Mouse (Mus musculus): ENCODE measurements at regions not wholly inside any gene's neighbourhood (a gene's known extent, or its start where the extent isn't known, plus 50 kb on each side); places are given as distances from the start of the nearest gene placed in this dataset.

GRCm38 (mm10) chr3:34493921-34494320 lies 156.3 kb upstream of the Sox2 start:
- H3K4me2 ChIP-seq (ENCODE audit: low read depth, low read length) = no peak overlapping the region
- no peaks in the 10 kb centered on the region for H3K4me1 ChIP-seq (ENCODE audit: control insufficient read depth, insufficient read depth, low read length)
- H3K27me3 ChIP-seq (ENCODE audit: control insufficient read depth, insufficient read depth, low read length) = no peaks in the 10 kb centered on the region
- no peaks in the 10 kb centered on the region for H3K9me3 ChIP-seq (replicated peaks; ENCODE audit: control insufficient read depth, low read length)
- no peak overlapping the region for H3K4me3 ChIP-seq (ENCODE audit: low read depth, low read length)
- no peak for ATAC-seq (replicated peaks; ENCODE audit: insufficient number of reproducible peaks, low FRiP score, low TSS enrichment, low read depth)
- H3K36me3 ChIP-seq (replicated peaks; ENCODE audit: control insufficient read depth, insufficient read depth, low read depth, low read length) = no peaks in the 10 kb centered on the region
- H3K9ac ChIP-seq (replicated peaks; ENCODE audit: low read length) = no peak overlapping the region
- no peak overlapping the region for H3K27ac ChIP-seq (replicated peaks; ENCODE audit: low read depth, low read length)
- no peak for DNase-seq (ENCODE audit: low spot score)

GRCm38 (mm10) chr3:34489008-34489407 lies 161.2 kb upstream of the Sox2 start:
- Histone ChIP-seq H3K9ac (replicated peaks; ENCODE audit: low read length) (no peak overlapping the region), H3K27ac (replicated peaks; ENCODE audit: low read depth, low read length) (no peak overlapping the region), H3K36me3 (replicated peaks; ENCODE audit: control insufficient read depth, insufficient read depth, low read depth, low read length) (no peaks in the 10 kb centered on the region), H3K27me3 (ENCODE audit: control insufficient read depth, insufficient read depth, low read length) (no peaks in the 10 kb centered on the region), H3K4me2 (ENCODE audit: low read depth, low read length) (no peak overlapping the region), H3K4me1 (ENCODE audit: control insufficient read depth, insufficient read depth, low read length) (no peaks in the 10 kb centered on the region), H3K9me3 (replicated peaks; ENCODE audit: control insufficient read depth, low read length) (no peaks in the 10 kb centered on the region), H3K4me3 (ENCODE audit: low read depth, low read length) (no peak overlapping the region)
- DNase-seq (ENCODE audit: low spot score) (no peak), ATAC-seq (replicated peaks; ENCODE audit: insufficient number of reproducible peaks, low FRiP score, low TSS enrichment, low read depth) (no peak)
- 84% methylated on average over 2 of the region's 2 CpGs for WGBS

DNA sequence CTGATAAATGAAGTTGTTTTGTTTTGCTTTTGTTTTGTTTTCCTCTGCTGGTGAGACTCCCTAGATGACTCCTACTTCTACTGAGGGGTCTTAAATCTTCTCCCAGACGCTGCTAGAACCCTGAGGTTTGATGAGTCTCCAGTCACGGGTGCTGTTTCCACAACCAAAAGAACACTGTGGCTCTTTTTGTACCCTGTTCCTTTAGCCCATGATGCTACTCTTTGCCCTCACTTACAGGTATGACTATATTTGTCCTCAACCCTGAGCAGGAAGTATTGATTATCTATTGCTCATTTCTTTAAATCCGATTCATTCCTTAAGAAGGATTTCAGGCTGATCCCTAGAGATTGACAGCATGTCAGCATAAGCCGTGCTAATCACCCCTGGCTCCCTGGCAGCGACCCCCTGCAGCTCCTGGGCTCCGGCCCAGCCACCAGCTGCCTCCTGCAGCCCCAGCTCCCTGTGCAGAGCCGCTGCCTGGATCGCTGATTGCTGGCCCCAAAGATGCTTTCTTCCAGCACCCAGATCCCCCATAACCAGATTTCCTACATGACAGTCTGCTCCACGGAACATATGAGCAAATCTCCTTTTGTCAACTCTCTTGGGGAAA lies 163.7 kb upstream of the Sox2 start:
- DNase-seq (ENCODE audit: low spot score) = no peak
- Histone ChIP-seq H3K4me1 (ENCODE audit: control insufficient read depth, insufficient read depth, low read length) (no peaks in the 10 kb centered on the region), H3K27ac (replicated peaks; ENCODE audit: low read depth, low read length) (no peak overlapping the region), H3K4me2 (ENCODE audit: low read depth, low read length) (no peak overlapping the region), H3K9ac (replicated peaks; ENCODE audit: low read length) (no peak overlapping the region), H3K9me3 (replicated peaks; ENCODE audit: control insufficient read depth, low read length) (no peaks in the 10 kb centered on the region), H3K36me3 (replicated peaks; ENCODE audit: control insufficient read depth, insufficient read depth, low read depth, low read length) (no peaks in the 10 kb centered on the region), H3K4me3 (ENCODE audit: low read depth, low read length) (no peak overlapping the region), H3K27me3 (ENCODE audit: control insufficient read depth, insufficient read depth, low read length) (no peaks in the 10 kb centered on the region)
- WGBS = 6% methylated on average over 9 of the region's 9 CpGs
- no peak for ATAC-seq (replicated peaks; ENCODE audit: insufficient number of reproducible peaks, low FRiP score, low TSS enrichment, low read depth)

- ATAC-seq (replicated peaks; ENCODE audit: insufficient number of reproducible peaks, low FRiP score, low TSS enrichment, low read depth) (no peak), DNase-seq (ENCODE audit: low spot score) (no peak)
- 48% methylated on average over 15 of the region's 15 CpGs for WGBS
- H3K4me1 ChIP-seq (ENCODE audit: control insufficient read depth, insufficient read depth, low read length) = no peaks in the 10 kb centered on the region
- H3K4me3 ChIP-seq (ENCODE audit: low read depth, low read length) = no peak overlapping the region
- no peak overlapping the region for H3K4me2 ChIP-seq (ENCODE audit: low read depth, low read length)
- no peak overlapping the region for H3K27ac ChIP-seq (replicated peaks; ENCODE audit: low read depth, low read length)
- no peak overlapping the region for H3K9ac ChIP-seq (replicated peaks; ENCODE audit: low read length)
- no peaks in the 10 kb centered on the region for H3K27me3 ChIP-seq (ENCODE audit: control insufficient read depth, insufficient read depth, low read length)
- no peaks in the 10 kb centered on the region for H3K36me3 ChIP-seq (replicated peaks; ENCODE audit: control insufficient read depth, insufficient read depth, low read depth, low read length)
- no peaks in the 10 kb centered on the region for H3K9me3 ChIP-seq (replicated peaks; ENCODE audit: control insufficient read depth, low read length)
Measured at GRCm38 (mm10) chr3:34485345-34486223, 164.6 kb upstream of the Sox2 start.

DNA sequence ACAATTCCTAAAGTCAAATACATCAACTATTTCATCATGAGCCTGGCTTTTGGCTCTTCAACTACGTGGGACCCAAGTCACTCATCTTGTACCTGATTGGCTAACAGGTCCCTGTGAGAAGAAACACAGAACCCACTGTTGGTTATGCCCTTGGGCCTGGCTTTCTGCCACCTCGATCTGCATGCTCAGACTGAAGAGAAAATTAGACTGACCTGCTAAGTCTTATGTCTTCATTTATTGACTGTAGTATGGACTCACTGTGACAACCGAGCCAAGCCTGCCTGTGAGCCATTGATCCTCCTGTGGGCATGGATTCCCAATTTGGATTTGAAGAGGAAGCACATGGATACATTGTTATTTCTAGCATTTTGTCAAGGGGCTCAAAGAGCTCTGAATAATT lies 166.3 kb upstream of the Sox2 start:
- Histone ChIP-seq H3K4me2 (ENCODE audit: low read depth, low read length) (no peak overlapping the region), H3K9ac (replicated peaks; ENCODE audit: low read length) (no peak overlapping the region), H3K36me3 (replicated peaks; ENCODE audit: control insufficient read depth, insufficient read depth, low read depth, low read length) (no peaks in the 10 kb centered on the region), H3K9me3 (replicated peaks; ENCODE audit: control insufficient read depth, low read length) (no peaks in the 10 kb centered on the region), H3K4me3 (ENCODE audit: low read depth, low read length) (no peak overlapping the region), H3K27me3 (ENCODE audit: control insufficient read depth, insufficient read depth, low read length) (no peaks in the 10 kb centered on the region), H3K4me1 (ENCODE audit: control insufficient read depth, insufficient read depth, low read length) (no peaks in the 10 kb centered on the region), H3K27ac (replicated peaks; ENCODE audit: low read depth, low read length) (no peak overlapping the region)
- no peak for DNase-seq (ENCODE audit: low spot score)
- ATAC-seq (replicated peaks; ENCODE audit: insufficient number of reproducible peaks, low FRiP score, low TSS enrichment, low read depth) = no peak
- WGBS = 64% methylated on average over 3 of the region's 3 CpGs

GRCm38 (mm10) chr3:34481821-34482713 lies 168.1 kb upstream of the Sox2 start:
- 45% methylated on average over 16 of the region's 16 CpGs for WGBS
- Histone ChIP-seq H3K4me1 (ENCODE audit: control insufficient read depth, insufficient read depth, low read length) (no peaks in the 10 kb centered on the region), H3K27me3 (ENCODE audit: control insufficient read depth, insufficient read depth, low read length) (no peaks in the 10 kb centered on the region), H3K4me3 (ENCODE audit: low read depth, low read length) (no peak overlapping the region), H3K27ac (replicated peaks; ENCODE audit: low read depth, low read length) (no peak overlapping the region), H3K9ac (replicated peaks; ENCODE audit: low read length) (no peak overlapping the region), H3K36me3 (replicated peaks; ENCODE audit: control insufficient read depth, insufficient read depth, low read depth, low read length) (no peaks in the 10 kb centered on the region), H3K9me3 (replicated peaks; ENCODE audit: control insufficient read depth, low read length) (no peaks in the 10 kb centered on the region), H3K4me2 (ENCODE audit: low read depth, low read length) (no peak overlapping the region)
- DNase-seq (ENCODE audit: low spot score) = no peak
- no peak for ATAC-seq (replicated peaks; ENCODE audit: insufficient number of reproducible peaks, low FRiP score, low TSS enrichment, low read depth)

GRCm38 (mm10) chr3:34481314-34481713 lies 168.9 kb upstream of the Sox2 start:
- Histone ChIP-seq H3K4me3 (ENCODE audit: low read depth, low read length) (no peak overlapping the region), H3K27me3 (ENCODE audit: control insufficient read depth, insufficient read depth, low read length) (no peaks in the 10 kb centered on the region), H3K27ac (replicated peaks; ENCODE audit: low read depth, low read length) (no peak overlapping the region), H3K36me3 (replicated peaks; ENCODE audit: control insufficient read depth, insufficient read depth, low read depth, low read length) (no peaks in the 10 kb centered on the region), H3K9ac (replicated peaks; ENCODE audit: low read length) (no peak overlapping the region), H3K4me2 (ENCODE audit: low read depth, low read length) (no peak overlapping the region), H3K9me3 (replicated peaks; ENCODE audit: control insufficient read depth, low read length) (no peaks in the 10 kb centered on the region), H3K4me1 (ENCODE audit: control insufficient read depth, insufficient read depth, low read length) (no peaks in the 10 kb centered on the region)
- 62% methylated on average over 3 of the region's 3 CpGs for WGBS
- no peak for DNase-seq (ENCODE audit: low spot score)
- ATAC-seq (replicated peaks; ENCODE audit: insufficient number of reproducible peaks, low FRiP score, low TSS enrichment, low read depth) = no peak

GRCm38 (mm10) chr3:34474126-34474525 lies 176.1 kb upstream of the Sox2 start:
- H3K27ac ChIP-seq (replicated peaks; ENCODE audit: low read depth, low read length) = no peak overlapping the region
- no peaks in the 10 kb centered on the region for H3K36me3 ChIP-seq (replicated peaks; ENCODE audit: control insufficient read depth, insufficient read depth, low read depth, low read length)
- no peak overlapping the region for H3K9ac ChIP-seq (replicated peaks; ENCODE audit: low read length)
- no peaks in the 10 kb centered on the region for H3K27me3 ChIP-seq (ENCODE audit: control insufficient read depth, insufficient read depth, low read length)
- no peak overlapping the region for H3K4me3 ChIP-seq (ENCODE audit: low read depth, low read length)
- no peak for DNase-seq (ENCODE audit: low spot score)
- H3K4me1 ChIP-seq (ENCODE audit: control insufficient read depth, insufficient read depth, low read length) = no peaks in the 10 kb centered on the region
- ATAC-seq (replicated peaks; ENCODE audit: insufficient number of reproducible peaks, low FRiP score, low TSS enrichment, low read depth) = no peak
- H3K9me3 ChIP-seq (replicated peaks; ENCODE audit: control insufficient read depth, low read length) = no peaks in the 10 kb centered on the region
- 47% methylated on average over 4 of the region's 4 CpGs for WGBS
- H3K4me2 ChIP-seq (ENCODE audit: low read depth, low read length) = no peak overlapping the region
